Mouse (Mus musculus): ENCODE data around the gene Gm9639. TPM values are rescaled to one million over a fixed set of nuclear protein-coding genes. Genes with fewer than 3 reads are reported as not detected.
"Not testable (repeated sequence)": the region's sequence is repeated elsewhere in the genome, so short reads cannot be mapped to it uniquely, and the experiment has no call there.

The Gm9639 gene
- total and polyA plus RNA-seq, 3 experiments, result not detected

- H3K9me3 ChIP-seq (replicated peaks; ENCODE audit: insufficient read depth, low read length); H3K9ac ChIP-seq (ENCODE audit: control insufficient read depth, low read depth, low read length, poor library complexity, severe bottlenecking); H3K79me2 ChIP-seq (ENCODE audit: control insufficient read depth, insufficient read depth, low read length, poor library complexity); DNase-seq (ENCODE audit: low read depth, low spot score); H3K27me3 ChIP-seq (ENCODE audit: control insufficient read depth in 1 of 2, insufficient read depth in 2 of 2, low read length in 2 of 2); H3K36me3 ChIP-seq (ENCODE audit: control insufficient read depth in 1 of 2, insufficient read depth in 2 of 2, low read length in 2 of 2); H3K4me1 ChIP-seq (ENCODE audit: control insufficient read depth in 1 of 2, insufficient read depth in 2 of 2, low read length in 2 of 2); H3K27ac ChIP-seq (ENCODE audit: control insufficient read depth, low read depth, low read length); H3K4me3 ChIP-seq (ENCODE audit: control insufficient read depth in 1 of 2, insufficient read depth in 1 of 2, low read depth in 2 of 2, low read length in 2 of 2): not testable (repeated sequence)
These were observed 22.7 kb downstream of the Gm9639 start for GRCm38 (mm10) chr10:77772142-77772541.

DNA sequence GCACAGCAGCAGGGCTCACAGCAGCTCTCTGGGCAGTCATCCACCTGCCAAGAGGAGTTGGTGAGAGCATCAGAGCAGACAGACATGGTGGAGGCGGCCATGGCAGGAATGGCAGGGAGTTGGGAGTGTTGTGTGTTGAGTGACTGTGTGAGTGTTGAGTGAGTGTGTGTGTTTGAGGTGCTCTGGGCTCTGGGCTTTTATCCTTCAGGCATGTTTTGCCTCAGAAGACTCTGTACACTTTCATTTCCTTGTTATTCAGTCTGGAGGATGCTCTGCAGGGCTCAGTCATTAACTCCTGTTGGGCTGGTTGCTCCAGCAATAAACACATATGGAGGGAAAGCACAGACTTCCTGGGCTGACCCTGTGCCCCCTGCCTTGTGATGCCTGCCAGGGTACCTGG lies 23.7 kb downstream of the Gm9639 start, which contains the start of gene Gm3238:
TSS of gene Gm3238 (minus strand) at position 101 of the 400 bp plus-strand sequence.
- H3K9me3 ChIP-seq (replicated peaks; ENCODE audit: insufficient read depth, low read length); H3K9ac ChIP-seq (ENCODE audit: control insufficient read depth, low read depth, low read length, poor library complexity, severe bottlenecking); H3K36me3 ChIP-seq (ENCODE audit: control insufficient read depth in 1 of 2, insufficient read depth in 2 of 2, low read length in 2 of 2); H3K4me1 ChIP-seq (ENCODE audit: control insufficient read depth in 1 of 2, insufficient read depth in 2 of 2, low read length in 2 of 2); DNase-seq (ENCODE audit: low read depth, low spot score); H3K79me2 ChIP-seq (ENCODE audit: control insufficient read depth, insufficient read depth, low read length, poor library complexity); H3K27ac ChIP-seq (ENCODE audit: control insufficient read depth, low read depth, low read length); H3K4me3 ChIP-seq (ENCODE audit: control insufficient read depth in 1 of 2, insufficient read depth in 1 of 2, low read depth in 2 of 2, low read length in 2 of 2); H3K27me3 ChIP-seq (ENCODE audit: control insufficient read depth in 1 of 2, insufficient read depth in 2 of 2, low read length in 2 of 2): not testable (repeated sequence)

- Histone ChIP-seq H3K9ac (ENCODE audit: control insufficient read depth, low read depth, low read length, poor library complexity, severe bottlenecking) (no peak overlapping the region), H3K4me1 (ENCODE audit: control insufficient read depth in 1 of 2, insufficient read depth in 2 of 2, low read length in 2 of 2) (no peaks in the 10 kb centered on the region), H3K27ac (ENCODE audit: control insufficient read depth, low read depth, low read length) (no peak overlapping the region), H3K4me3 (ENCODE audit: control insufficient read depth in 1 of 2, insufficient read depth in 1 of 2, low read depth in 2 of 2, low read length in 2 of 2) (no peak overlapping the region), H3K9me3 (replicated peaks; ENCODE audit: insufficient read depth, low read length) (no peaks in the 10 kb centered on the region), H3K27me3 (ENCODE audit: control insufficient read depth in 1 of 2, insufficient read depth in 2 of 2, low read length in 2 of 2) (peaks cover 0 to 2% of the 10 kb centered on the region in 2 experiments; a peak in 2 of 4 replicates), H3K36me3 (ENCODE audit: control insufficient read depth in 1 of 2, insufficient read depth in 2 of 2, low read length in 2 of 2) (no peaks in the 10 kb centered on the region), H3K79me2 (ENCODE audit: control insufficient read depth, insufficient read depth, low read length, poor library complexity) (no peaks in the 10 kb centered on the region)
- DNase-seq (ENCODE audit: low read depth, low spot score), result no peak
- no peak for TF ChIP-seq JUND (IDR thresholded peaks at IDR 0.05; ENCODE audit: low read depth, low read length)
- no peak for TF ChIP-seq TAL1 (IDR thresholded peaks at IDR 0.05; ENCODE audit: low read length)
- TF ChIP-seq E2F4 (IDR thresholded peaks at IDR 0.05; ENCODE audit: borderline replicate concordance, low read depth, low read length), result no peak
- no peak for TF ChIP-seq TCF12 (IDR thresholded peaks at IDR 0.05; ENCODE audit: low read depth, low read length)
- TF ChIP-seq UBTF (IDR thresholded peaks at IDR 0.05; ENCODE audit: borderline replicate concordance, insufficient read depth, low read depth, low read length), result no peak
- TF ChIP-seq NELFE (IDR thresholded peaks at IDR 0.05; ENCODE audit: low read depth, low read length), result no peak
- TF ChIP-seq RCOR1 (IDR thresholded peaks at IDR 0.05; ENCODE audit: low read depth, low read length), result no peak
- TF ChIP-seq GABPA (IDR thresholded peaks at IDR 0.05; ENCODE audit: low read depth, low read length), result no peak
- no peak for TF ChIP-seq POLR2A (IDR thresholded peaks at IDR 0.05; ENCODE audit: control insufficient read depth in 1 of 2, insufficient read depth in 1 of 2, low read depth in 1 of 2, low read length in 2 of 2, poor library complexity in 1 of 2)
- no peak for TF ChIP-seq BHLHE40 (IDR thresholded peaks at IDR 0.05; ENCODE audit: borderline replicate concordance, low read depth, low read length)
- TF ChIP-seq MXI1 (IDR thresholded peaks at IDR 0.05; ENCODE audit: low read depth, low read length), result no peak
- no peak for TF ChIP-seq MYB (IDR thresholded peaks at IDR 0.05; ENCODE audit: low read depth, low read length)
- TF ChIP-seq MAX (IDR thresholded peaks at IDR 0.05; ENCODE audit: low read length), result no peak
- no peak for TF ChIP-seq SMC3 (IDR thresholded peaks at IDR 0.05; ENCODE audit: low read depth, low read length)
- no peak for TF ChIP-seq NRF1 (IDR thresholded peaks at IDR 0.05; ENCODE audit: insufficient read depth, low read depth, low read length, poor library complexity, severe bottlenecking)
- TF ChIP-seq MYC (IDR thresholded peaks at IDR 0.05; ENCODE audit: low read depth, low read length), result no peak
These were observed 25.1 kb downstream of the Gm9639 start for GRCm38 (mm10) chr10:77769727-77770126.

DNA sequence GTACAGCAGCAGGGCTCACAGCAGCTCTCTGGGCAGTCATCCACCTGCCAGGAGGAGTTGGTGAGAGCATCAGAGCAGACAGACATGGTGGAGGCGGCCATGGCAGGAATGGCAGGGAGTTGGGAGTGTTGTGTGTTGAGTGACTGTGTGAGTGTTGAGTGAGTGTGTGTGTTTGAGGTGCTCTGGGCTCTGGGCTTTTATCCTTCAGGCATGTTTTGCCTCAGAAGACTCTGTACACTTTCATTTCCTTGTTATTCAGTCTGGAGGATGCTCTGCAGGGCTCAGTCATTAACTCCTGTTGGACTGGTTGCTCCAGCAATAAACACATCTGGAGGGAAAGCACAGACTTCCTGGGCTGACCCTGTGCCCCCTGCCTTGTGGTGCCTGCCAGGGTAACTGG lies 35.3 kb downstream of the Gm9639 start, which contains the start of gene Gm3233:
TSS of gene Gm3233 (minus strand) at position 101 of the 400 bp plus-strand sequence.
- not testable (repeated sequence) for H3K9me3 ChIP-seq (replicated peaks; ENCODE audit: insufficient read depth, low read length); H3K79me2 ChIP-seq (ENCODE audit: control insufficient read depth, insufficient read depth, low read length, poor library complexity); H3K36me3 ChIP-seq (ENCODE audit: control insufficient read depth in 1 of 2, insufficient read depth in 2 of 2, low read length in 2 of 2); H3K4me1 ChIP-seq (ENCODE audit: control insufficient read depth in 1 of 2, insufficient read depth in 2 of 2, low read length in 2 of 2); DNase-seq (ENCODE audit: low read depth, low spot score); H3K27ac ChIP-seq (ENCODE audit: control insufficient read depth, low read depth, low read length); H3K4me3 ChIP-seq (ENCODE audit: control insufficient read depth in 1 of 2, insufficient read depth in 1 of 2, low read depth in 2 of 2, low read length in 2 of 2); H3K9ac ChIP-seq (ENCODE audit: control insufficient read depth, low read depth, low read length, poor library complexity, severe bottlenecking)
- H3K27me3 ChIP-seq (ENCODE audit: control insufficient read depth in 1 of 2, insufficient read depth in 2 of 2, low read length in 2 of 2), result peaks cover 3 to 15% of the 10 kb centered on the region in 2 experiments
